Mouse (Mus musculus) embryonic fibroblast, embryonic 13.5 days (primary cell): ENCODE measurements around the gene Dysf.

Experiments used
- CTCF ChIP-seq: IDR thresholded peaks from 2 replicates; pipeline ENCODE4 v1.5.1; 2011; ENCODE audit warnings: mild to moderate bottlenecking, control low read depth, low read length, moderate library complexity, borderline replicate concordance; ENCODE audit not compliant: insufficient read depth
- POLR2A ChIP-seq: IDR thresholded peaks from 2 replicates; pipeline ENCODE4 v1.6.1; 2011; ENCODE audit warnings: low read depth, mild to moderate bottlenecking, control low read depth, low read length, moderate library complexity

GRCm38 (mm10) chr6:84106082-84106481 lies 97.7 kb downstream of the Dysf start:
- TF ChIP-seq CTCF (no peak), POLR2A (no peak)
